Mouse (Mus musculus) monocyte, adult 2 months (primary cell): ENCODE results near the gene AW549877.

Source experiments
- DNase-seq, 2 experiments: peaks; one replicate each; pipeline ENCODE4 v3.0.0; 2022; ENCODE audit warnings: low spot score in 2 of 2, low read depth in 1 of 2

AW549877 gene

DNA sequence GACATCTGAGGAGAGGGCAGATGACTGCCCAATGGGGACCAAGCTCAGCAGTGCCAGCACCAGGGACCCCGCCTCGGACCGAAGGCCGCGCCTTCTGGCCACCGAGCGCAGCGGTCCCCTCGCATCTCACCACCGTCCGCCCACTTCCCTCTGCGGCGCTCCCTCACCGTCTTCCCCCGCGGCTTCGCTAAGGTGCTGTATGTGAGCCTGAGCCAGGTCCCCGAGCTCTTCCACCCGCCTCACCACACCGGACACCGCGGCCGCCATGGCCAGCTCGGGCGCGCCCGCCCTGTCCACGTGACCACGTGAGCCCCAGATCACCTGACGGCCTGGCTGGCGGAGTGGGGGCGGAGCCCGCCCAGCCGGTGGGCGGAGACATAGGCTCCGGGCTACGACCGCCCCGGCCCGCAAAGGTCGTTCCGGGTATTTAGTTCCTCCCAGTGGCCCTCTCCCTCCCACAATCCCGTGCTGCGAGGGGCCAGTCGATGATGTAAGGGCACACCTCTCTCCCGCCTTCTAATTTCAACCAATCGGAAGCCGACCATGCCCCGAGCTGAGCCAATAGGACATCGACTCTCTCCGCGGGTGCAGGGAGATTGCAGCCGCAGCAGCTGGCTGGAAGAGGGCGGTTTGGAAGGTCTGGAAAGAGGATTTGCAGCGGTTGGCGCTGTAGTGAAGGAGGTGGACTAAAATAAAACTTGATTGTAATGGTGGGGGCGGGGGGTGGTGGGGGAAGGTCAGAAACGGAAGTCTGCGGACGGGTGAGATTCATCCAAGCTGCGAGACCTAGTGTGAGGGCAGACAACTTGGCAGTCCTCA lies at the start of gene AW549877:
Gene AW549877 (minus strand): TSS at position 297 of the 819 bp plus-strand sequence.
- peak; percentile 97 to 99 for DNase-seq

DNA sequence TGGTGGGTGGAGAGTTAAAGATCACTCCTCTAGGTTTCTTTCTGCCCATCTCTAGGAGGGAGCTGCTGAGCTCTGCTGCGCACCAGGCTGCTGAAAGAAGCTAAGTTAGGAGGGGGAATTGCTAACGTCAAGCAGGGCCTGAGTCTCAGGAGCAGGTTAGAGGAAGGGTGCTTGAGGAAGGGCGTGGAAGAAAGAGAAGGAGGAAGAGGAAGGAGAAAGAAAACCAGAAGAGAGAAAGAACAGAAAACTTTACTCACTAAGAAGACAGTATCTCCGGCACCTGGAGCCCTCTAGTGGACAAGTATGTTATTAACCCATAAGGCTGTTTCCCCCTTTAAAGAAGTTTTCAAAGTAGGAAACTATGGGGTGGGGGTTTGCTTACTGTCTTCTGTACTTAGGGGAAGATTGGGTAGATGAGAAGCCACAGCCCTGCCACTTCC lies 47.5 kb upstream of the AW549877 start:
- no peak for DNase-seq

DNA sequence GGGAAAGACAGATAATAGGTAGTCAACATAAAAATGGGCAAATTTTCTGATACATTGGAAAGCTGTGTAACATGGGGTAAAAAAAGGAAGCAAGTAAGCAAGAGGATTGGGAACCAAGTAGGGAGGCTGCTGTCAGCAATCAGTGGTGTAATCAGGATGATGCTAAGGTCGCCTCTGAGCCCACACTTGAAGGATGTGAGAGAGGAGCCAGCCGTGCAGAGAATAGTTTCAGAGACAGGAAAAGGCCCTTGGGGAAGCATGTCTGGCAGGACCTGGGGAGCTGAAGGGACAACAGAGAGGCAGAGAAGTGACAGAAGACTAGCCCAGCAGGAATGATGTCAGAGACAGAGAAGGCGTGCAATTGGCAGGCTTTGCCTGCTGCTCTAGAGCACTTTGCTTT lies 46.9 kb upstream of the AW549877 start:
- DNase-seq, result no peak

DNA sequence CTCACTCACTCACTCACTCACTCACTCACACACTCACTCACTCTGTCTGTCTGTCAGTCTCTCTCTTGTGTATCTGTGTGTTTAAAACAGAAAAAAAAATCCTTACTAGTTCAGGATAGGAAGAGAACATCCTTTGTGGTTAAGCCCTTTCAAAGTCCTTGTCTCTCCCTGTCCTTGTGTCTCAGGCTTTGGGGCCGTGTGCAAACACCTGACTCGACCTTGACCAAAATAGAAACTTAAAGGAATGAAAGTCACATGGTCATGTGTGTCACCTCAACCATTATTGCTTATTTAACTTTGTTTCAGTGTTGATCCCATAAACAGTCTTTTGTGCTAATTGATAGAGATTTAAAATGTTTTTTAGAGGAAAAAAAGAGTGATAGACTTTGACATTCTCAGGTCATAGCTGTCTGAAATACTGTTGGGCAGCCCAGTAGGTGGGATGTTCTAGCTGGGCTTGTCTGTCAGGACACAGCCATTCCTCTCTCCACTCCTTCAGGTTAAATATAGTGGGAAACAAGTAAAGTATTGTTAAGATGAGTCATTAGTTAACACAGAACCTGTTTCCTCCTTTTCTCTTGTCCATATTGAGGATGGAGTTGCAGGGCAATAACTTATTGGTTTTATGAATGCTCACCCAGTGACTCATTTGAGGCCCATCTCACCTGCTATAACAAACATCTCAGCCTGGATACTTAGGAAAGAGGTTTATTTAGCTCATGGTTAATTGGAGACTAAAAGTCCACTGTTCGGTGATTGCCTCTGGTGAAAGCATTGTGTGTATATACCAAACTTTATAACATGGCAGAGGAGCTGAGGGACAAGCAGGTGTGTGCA lies 37.8 kb upstream of the AW549877 start:
- DNase-seq, result no peak

DNA sequence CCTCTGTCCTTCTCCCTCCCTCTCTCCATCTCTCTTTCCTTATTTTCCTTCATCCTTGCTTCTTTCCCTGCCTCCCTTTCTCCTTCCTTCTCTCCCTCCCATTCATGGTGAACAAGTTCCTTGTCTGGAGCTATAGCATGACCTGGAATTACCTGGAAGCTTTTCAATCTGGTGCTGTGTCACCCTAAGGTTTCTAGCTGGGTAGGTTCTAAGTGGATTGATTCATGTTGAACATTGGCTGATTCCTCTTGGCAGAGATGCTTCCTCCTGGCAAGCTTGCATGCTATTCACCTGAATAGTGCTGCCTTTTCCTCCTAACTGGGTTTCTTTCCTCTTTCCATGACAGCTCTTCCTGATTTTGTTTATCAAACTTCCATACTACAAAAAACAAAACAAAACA lies 33.4 kb upstream of the AW549877 start:
- no peak for DNase-seq

DNA sequence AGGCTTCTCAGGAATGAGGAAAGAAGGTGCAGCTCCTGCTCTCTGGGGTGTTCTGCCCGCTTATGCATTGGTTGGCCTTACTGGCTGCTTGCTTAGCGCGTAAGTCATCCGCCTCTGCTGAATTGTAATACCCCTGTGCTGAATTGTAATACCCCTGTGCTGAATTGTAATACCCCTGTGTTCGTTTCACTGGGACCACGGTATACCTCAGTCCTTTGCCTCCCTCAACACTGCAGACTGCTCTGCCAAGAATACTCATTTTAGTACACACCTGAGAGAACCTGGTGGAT lies 32.8 kb upstream of the AW549877 start:
- no peak for DNase-seq

DNA sequence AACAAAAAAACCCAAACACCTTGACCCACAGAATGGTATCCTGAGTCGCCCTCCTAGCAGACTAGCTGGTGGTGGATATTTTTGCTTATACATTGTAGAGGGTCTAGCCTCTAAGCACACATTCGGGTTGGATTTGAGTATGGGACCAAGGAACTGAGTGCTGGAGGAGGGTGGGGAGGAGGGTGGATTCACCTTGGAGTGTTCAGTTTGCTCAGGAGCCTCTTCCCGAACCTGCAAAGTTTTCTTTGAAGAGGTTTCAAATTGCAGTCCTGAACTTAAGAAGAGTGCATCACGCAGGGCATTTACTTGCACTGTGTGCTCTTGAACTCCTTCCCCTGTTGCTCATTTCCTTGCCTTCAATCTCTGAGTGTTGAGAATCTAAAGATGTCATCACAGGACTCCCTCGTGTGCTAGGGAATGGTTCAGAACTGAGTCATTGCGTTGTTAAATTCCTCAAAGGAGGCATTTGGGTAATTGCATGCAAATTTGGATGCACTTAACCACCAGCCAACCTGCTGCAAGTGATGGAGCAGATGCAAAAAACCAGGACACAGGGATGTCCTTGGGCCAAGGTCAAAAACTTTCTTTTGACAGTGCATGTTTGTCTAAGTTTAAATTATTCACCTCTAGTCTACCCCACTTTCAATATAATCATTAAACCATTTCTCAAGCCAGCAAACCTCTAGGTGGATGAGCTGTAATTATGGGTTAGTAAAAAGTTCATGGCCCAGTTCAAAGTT lies 32.3 kb upstream of the AW549877 start:
- no peak for DNase-seq

DNA sequence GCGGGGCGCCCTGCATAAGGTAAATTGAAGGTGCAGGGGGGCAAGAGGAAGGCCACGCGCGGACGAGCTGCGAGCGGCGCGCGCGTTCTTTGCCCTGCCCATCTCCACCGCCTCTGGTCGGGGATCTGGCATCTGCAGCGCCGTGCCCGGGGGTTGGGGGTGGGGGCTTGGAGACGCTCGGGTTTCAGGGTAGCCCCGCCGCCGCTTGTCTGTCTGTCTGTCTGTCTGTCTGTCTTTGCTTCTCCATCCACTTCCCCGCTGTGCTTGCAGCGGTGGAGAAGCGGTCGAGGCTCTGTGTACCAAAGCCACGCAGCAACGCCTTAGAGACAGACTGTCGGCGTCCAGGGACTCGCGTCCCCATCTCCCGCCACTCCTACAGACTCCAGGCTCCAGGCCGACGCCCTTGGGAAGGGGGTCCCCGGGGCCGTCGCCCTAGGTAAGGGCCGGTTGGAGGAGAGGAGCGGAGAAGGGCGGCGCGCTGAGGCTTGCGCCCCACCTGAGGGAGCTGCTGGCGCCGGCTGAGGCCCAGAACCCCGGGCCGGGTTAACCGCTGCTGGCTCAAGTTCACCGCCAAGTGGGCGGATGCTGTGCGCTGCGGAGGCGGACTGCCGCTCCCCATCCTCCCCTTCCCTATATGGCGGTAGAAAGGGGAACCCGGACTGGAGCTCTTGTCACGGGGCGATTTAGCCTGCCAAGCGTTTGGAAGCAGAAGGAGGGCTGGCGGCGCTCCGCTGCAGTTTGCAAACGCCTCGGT lies 31.5 kb upstream of the AW549877 start:
- DNase-seq, result peak; percentile 65 to 79

DNA sequence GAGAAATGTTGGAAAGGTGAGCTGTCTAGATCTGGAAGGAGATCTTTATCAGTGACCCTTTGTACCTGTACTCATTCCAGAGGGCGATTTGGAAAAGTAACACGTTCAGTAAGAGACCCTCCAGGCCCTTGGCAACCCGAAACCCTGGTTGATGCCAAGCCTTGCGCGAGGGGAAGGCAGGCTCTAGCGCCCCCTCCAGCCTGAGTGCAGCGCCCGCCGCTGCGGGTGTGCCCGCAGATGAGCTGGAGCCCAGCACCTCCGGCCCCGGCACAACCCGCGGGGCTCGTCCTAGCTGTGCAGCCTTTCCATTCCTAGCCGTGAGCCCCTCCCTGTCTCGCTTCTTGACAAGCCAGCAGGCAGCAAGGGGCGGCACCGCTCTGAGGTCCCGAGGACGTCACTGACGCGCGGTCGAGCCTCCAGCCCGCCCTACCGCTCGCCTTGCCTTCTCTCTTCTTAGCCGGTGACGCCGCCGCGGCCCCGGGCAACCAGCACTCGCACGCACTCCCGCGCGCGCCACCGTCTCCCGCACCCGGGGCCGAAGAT lies 30.8 kb upstream of the AW549877 start, which contains the start of gene Oxct1:
Gene Oxct1 (plus strand): TSS at position 153 of the 543 bp plus-strand sequence.
- peak; percentile 55 to 75 for DNase-seq

DNA sequence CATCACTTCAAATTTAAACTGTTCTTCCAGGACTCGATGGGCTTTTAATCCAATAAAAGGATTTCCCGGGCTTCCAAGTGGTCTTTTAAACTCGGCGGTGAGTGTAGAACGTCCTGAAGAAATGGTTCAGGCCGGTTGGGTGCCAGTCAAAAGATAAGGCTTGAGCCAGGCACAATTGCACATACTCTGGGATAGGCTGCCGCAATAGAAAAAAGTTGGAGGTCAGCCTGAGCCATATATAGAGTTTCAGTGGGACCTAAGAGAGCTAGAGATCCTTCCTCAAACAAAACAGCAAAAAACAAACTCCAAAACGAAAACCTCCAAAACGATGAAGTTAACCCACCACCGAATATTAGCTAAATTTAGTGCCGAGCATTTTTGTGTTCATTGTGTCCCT lies 30.0 kb upstream of the AW549877 start:
- DNase-seq, result no peak

DNA sequence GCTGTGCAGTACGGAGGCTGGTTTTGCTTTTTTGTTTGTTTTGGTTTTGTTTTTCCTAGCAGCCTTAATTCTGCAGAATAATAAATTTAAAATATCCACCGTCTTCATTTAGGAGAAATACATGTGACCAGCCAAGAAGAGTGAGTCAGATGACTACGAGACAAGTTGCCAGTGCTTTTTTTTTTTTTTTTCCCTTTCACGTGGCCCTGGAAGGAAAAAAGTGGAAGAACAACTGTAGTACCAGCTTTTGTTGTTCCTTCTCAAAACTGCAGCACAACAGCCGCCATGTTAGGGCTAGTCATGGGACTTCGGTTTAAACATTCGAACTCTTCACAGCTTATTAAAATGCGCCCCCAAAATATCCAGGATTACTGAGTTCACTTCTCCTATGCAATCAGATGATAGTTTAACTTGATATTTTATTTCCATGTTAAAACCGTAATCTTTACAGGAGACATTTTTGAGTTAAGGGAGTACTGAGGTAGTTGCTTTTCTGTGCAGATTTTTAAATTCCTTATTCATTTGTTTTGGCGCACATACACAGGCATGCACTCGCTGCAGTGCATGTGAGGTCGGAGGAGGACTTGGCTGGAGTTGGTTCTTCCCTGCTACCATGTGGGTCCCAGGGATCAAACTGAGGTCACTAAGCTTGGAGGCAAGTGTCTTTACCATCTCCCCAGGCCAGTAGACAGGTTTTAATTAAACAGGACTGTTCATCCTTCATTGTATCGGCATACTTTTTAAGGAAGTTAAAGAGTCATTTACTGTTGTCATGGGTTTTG lies 29.4 kb upstream of the AW549877 start:
- no peak for DNase-seq

DNA sequence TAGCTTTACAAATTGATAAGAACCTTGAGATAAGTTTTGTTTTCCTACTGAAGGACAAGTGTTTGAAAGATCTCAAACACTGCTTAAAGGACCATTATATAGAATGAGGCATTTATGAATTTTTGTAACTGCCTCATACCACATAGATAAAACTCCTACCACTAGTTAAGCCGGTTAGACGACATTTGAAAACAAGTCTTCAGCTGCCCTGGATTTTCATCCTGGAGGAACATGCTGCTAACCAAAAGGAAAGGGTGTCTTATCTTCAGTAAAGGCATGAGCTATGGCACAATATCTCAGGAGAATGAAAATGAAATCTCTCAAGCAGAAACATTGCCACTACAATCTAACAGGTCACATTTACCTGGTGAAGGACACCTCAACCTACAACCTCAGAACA lies 28.2 kb upstream of the AW549877 start:
- DNase-seq, result no peak

DNA sequence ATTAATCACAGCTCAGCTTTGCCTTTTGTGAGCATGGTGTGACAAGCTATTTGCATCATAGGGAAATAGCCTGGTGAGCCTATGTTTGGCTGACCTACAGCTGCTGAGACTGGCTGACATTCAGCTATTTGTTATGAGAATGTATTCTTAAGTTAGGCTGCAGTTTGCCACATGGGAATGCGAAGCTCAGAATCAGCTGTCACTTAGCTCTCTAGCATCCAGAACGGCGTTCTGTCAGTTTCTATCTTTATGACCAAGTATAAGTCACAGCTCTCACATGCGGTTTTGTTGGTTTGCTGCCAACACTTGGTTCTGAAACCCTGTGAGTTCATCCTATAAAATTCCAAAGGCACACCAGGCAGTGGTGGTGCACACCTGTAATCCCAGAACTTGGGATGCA lies 25.2 kb upstream of the AW549877 start:
- no peak for DNase-seq

DNA sequence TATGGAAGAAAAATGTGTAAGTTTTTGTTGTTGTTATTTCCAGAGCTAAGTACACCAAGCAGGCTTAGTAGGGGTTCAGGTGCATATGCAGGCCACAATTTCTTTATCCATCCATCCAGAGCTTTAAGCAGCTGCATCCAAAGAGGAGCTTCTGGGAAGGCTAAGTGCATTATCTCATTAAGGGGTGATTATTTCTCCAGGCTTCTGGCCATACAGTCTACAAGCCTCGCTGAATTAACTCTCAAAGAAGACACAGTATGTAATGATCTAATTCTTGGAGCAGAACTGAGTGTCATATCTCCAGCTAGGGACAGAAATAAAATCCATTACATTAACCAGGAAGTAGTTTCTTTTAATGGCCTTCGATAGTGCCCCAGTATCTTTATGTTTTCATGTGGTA lies 18.3 kb upstream of the AW549877 start:
- DNase-seq, result no peak

DNA sequence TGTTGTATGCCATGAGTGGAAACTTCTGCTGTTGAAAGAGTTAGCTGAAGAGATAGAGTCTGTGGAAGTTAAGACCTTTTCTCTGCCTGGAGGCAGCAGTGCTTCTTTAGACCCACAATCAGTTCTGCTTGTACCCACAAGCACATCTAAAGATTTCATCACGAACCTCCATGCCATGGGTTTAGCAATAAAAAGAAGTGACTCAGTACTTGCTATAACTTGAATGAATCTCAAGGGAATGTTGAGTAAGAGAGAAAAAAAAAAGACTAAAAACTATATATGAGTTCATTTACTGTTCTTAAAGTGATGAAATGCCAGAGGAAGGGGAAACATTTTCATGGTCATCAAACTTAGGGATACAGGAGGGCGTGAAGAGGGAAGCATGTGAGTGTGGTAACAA lies 5.0 kb upstream of the AW549877 start:
- DNase-seq, result no peak

DNA sequence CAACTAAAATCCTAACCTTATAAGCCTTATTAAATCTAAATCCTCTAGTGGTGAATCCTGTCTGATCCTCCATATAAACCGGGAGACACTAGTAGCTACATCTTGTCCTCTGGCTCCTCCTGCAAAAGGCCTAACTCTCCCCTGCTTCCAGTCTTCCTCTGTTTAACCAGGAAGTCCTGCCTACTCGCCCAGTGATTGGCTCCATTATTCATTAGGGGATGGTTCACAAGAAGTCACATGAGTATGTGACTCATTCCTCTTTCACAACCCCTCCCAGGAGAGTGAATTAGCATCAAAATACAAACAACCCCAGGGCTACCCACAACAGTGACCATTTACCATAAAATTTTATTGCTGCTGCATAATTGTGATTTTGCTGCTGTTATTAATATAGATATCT lies 3.6 kb upstream of the AW549877 start:
- no peak for DNase-seq

DNA sequence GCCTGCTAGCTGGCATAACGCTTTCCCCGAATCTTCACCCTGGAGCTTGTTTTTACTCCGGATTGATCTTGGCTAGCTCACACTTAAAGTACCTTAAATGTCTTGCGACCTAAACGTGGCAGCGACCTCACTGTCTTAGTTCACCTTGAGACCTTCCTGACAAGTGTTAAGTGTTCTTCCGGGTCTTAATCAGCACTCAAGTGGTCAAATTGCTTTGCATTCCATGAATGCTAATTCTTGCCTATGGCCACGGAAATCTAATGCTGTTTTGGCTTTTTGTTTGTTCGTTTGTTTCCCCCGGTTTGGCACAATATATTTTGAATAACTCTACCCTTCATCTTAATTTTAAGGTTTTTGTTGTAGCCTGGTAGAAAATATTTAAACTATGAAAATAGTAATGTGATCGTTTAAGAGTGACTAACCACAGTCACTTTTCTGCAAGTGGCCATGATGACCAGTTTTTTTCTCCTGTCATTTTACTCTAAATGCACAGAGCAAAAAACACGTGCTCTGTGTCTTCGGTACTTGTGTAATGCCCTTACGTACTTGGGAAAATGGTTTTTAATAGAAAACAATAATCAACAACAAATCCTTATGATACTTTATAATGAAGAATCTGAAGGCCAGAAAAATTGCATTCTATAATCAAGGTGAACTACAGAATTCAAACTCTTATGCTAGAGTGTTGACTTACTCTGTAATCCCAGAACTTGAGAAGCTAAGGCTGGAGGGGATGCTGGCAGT lies 895 bp upstream of the AW549877 start:
- no peak for DNase-seq

DNA sequence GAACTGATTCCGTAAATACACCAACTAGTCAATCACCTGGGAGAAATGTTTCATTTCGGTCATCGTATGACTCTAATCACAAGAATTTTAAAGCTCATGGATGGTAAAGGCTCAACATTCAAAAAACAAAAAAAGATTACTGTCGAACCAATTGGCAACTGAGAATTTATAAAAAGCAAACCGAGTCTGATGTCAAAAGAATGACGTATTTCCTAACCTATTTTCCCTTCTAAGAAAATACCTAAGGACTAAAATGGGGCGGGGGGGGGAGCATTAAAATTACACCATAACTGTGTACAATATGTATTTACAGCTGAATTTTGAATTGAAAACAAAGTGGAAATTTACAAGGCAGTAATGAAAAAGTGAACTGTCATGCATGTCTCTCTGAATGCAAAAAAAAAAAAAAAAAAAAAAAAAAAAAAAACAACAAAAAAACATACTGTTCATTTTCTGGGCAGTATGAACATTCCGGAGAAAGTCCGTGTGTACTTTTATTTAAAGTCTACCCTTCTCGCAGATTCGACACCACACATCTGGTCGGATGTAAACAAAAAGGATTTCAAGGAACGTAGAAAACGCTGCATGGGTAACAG lies 594 bp downstream of the AW549877 start:
- DNase-seq, result no peak

DNA sequence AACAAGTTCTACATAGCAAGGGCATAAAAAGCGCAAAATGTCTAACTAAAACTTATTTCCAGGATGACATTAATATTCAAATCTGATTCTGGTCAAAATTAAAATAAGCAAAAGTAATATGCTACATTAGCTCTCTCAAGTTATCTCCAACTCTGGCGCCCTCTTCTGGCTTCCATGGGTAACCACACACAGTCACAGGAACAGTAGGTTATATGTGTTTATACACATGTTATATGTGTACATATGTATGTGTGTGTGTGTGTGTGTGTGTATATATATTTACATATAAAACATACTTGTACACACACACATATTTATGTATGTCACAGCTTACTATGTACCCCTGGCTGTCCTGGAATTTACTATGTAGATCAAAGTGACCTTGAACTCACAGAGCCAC lies 7.6 kb downstream of the AW549877 start:
- DNase-seq, result peak in 1 of 2 experiments; percentile 17
